Mouse (Mus musculus) MEL-GATA-1-ER (cell line): Measurements from ENCODE around the gene Zfp873.
"Not testable (repeated sequence)": the region's sequence is repeated elsewhere in the genome, so short reads cannot be mapped to it uniquely, and the experiment has no call there.

Experiments used
- DNase-seq: peaks from one replicate; pipeline ENCODE4 v3.0.0-alpha.2; 2012; ENCODE audit warnings: low read depth; ENCODE audit errors: extremely low read depth

Zfp873 gene

GRCm38 (mm10) chr10:82047597-82048459 is at the start of gene Zfp873:
Gene Zfp873, plus strand, starts transcription at chr10:82048123.
- DNase-seq, result peak; percentile 95

GRCm38 (mm10) chr10:82003209-82003608 is 44.7 kb upstream of the Zfp873 start:
- not testable (repeated sequence) for DNase-seq

- peak; percentile 29 for DNase-seq
Observed at GRCm38 (mm10) chr10:82004822-82005221, 43.1 kb upstream of the Zfp873 start.

- DNase-seq, result no peak
Observed at GRCm38 (mm10) chr10:82042191-82042590, 5.7 kb upstream of the Zfp873 start.

GRCm38 (mm10) chr10:82046603-82047002 is 1.3 kb upstream of the Zfp873 start:
- no peak for DNase-seq

GRCm38 (mm10) chr10:82048460-82048804 is 509 bp downstream of the Zfp873 start:
- not testable (repeated sequence) for DNase-seq

GRCm38 (mm10) chr10:82082728-82083621 is 35.1 kb downstream of the Zfp873 start, which contains the start of gene BC024063:
Gene BC024063, plus strand, starts transcription at chr10:82083353.
- peak; percentile 79 for DNase-seq

GRCm38 (mm10) chr10:82083622-82083971 is 35.7 kb downstream of the Zfp873 start:
- not testable (repeated sequence) for DNase-seq
